Mouse (Mus musculus): ENCODE measurements around the gene Atxn10.

Atxn10 gene

DNA sequence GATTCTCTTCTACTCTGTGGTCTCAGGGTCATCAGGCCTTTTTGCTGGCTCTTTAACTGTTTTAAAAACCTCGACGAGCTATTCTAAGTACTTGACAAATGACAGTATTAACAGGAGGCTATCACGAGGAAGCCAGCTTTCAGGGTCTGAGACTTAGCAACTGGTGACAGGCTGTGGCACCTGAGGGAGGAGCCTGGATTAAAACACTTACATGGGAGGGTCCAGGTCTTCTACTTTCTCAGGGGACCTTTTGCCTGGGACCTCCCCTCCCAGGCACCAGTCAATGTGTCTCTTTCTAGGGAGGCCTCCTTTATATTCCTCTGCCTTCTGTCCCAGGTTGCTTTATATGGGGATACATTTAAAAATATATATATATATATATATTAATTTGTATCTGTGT, 1.8 kb upstream of the Atxn10 start:
- DNase-seq (ENCODE audit: low spot score): no peak

GRCm38 (mm10) chr15:85336301-85336991, 401 bp downstream of the Atxn10 start:
- DNase-seq (ENCODE audit: low spot score): peak; percentile 90

- no peak for DNase-seq (ENCODE audit: low spot score)
Observed at GRCm38 (mm10) chr15:85337219-85337618, 1.2 kb downstream of the Atxn10 start.

GRCm38 (mm10) chr15:85337979-85338378, 1.9 kb downstream of the Atxn10 start:
- no peak for DNase-seq (ENCODE audit: low spot score)

DNA sequence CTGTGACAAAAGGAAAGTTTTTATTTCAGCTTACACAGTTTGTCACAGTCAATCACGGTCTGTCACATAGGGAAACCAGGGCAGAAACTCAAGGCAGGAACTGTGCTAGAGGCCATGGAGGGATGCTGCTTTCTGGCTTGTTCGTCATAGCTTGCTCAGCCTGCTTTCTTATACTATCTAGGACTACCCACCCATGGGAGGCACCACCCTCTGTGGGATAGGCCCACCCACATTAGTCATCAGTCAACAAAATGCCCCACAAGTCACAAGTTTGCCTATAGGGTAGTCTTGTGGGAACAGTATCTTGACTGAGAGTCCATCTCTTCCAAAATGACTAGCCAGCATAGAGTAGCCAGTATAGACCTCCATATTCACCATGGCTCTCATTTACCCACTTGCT, 6.2 kb downstream of the Atxn10 start:
- no peak for DNase-seq (ENCODE audit: low spot score)

GRCm38 (mm10) chr15:85344673-85345072, 8.6 kb downstream of the Atxn10 start:
- no peak for DNase-seq (ENCODE audit: low spot score)

DNA sequence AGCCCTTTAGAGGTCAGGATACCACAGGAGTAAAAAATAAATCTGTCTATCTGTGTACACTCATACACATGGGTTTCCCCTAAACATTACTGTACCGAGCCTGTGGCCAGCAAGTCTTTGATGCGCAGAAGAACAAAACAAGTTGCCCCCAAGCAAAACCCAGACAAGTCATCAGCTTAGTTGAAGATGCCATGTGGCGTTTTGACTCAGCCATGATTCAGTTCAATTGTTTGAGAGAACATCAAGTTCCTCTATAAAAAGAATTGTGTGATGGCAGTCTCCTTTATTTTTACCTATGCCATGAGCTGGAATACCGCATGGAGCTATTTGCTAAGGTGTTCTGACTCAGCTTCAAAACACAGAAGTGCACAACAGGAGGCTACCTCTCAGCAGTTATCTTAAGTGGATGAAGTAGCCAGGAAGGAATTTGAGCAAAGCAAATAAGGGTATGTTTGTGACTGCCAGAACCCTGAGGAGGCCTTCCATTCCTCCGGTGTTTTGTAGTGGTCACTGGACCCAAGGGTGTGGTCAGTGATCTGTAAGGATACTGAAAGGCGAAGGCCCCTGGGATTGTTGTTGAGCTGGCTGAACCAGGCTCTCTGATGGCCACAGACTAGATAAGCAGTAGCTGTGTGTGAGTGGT, 11.1 kb downstream of the Atxn10 start:
- no peak for DNase-seq (ENCODE audit: low spot score)

GRCm38 (mm10) chr15:85350144-85350543, 14.1 kb downstream of the Atxn10 start:
- no peak for DNase-seq (ENCODE audit: low spot score)

DNA sequence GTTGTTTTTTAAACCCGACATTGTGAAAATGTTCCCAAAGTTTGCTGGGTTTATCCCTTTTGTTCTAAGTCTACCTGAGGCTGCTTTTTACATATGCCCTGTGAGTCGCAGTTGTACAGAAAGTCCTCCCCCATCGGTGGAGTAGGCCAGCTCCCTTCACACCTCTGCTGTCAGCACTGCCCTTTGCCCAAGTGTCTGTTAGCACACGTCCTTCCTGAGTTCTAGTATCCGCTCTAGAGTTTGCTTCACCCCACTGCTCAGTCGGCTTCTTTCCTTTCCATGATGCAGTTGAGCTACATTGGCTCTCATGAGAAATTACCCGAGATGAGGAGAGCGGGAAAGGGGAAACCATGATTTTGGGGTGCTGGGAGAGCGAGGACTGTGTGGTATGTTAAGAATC, 18.0 kb downstream of the Atxn10 start:
- no peak for DNase-seq (ENCODE audit: low spot score)

DNA sequence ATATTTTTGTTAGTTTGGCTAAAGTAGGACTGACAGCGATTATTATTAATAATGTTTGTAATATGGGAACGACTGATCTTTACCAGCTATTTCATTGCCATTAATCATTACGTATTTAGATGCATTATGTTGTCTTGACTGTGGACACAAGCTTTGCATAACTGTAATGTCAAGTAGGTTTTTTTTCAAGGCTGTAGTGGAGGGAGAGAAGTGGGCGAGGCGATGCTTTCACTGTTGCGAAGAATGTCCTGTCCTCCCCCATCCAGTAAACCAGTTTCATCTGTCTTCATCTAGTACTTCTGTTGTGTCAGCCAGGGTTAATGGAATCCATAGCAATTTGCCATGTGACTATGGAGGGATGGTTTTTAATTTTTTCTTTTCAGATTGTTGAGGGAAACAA, 20.1 kb downstream of the Atxn10 start:
- no peak for DNase-seq (ENCODE audit: low spot score)

GRCm38 (mm10) chr15:85357465-85358225, 21.6 kb downstream of the Atxn10 start:
- no peak for DNase-seq (ENCODE audit: low spot score)

DNA sequence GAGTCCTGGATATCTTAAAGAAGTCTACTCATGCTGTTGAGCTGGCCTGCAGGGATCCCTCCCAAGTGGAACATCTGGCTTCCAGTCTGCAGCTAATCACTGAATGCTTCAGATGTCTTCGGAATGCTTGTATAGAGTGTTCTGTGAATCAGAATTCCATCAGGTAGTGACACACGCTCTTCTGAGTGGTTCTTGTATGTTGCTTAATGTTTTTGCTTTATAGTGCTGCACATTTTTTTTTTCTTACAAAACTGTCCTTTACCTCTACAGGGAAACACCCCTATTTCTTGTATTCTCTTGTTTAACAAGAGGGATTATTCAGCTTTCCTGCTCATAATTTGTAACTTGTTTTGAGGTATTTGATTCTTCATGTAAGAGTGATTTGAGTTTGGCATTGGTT, 23.4 kb downstream of the Atxn10 start:
- no peak for DNase-seq (ENCODE audit: low spot score)

- no peak for DNase-seq (ENCODE audit: low spot score)
Observed at GRCm38 (mm10) chr15:85359901-85360300, 23.9 kb downstream of the Atxn10 start.

DNA sequence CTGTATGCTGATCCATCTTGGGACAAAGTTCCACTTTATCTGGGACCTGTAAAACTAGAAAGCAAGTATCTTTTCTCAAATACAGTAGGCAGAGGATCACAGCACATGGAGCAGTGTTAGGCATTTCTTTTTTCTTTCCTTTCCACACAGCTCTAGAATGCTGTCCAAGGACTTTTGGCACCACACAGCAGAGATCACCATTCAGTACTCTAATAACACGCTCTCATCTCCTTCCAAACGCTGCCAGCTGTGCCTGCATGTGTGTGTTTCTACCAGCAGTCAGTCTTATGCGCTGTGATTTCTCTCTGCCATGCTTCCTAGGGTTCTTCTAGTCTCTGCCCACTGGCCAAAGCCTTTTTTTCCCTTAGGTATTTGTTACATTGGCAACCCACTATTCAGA, 28.3 kb downstream of the Atxn10 start:
- no peak for DNase-seq (ENCODE audit: low spot score)

GRCm38 (mm10) chr15:85366938-85367337, 30.9 kb downstream of the Atxn10 start:
- DNase-seq (ENCODE audit: low spot score): no peak

- DNase-seq (ENCODE audit: low spot score): no peak
Observed at GRCm38 (mm10) chr15:85369765-85370164, 33.7 kb downstream of the Atxn10 start.

- DNase-seq (ENCODE audit: low spot score): no peak
Observed at GRCm38 (mm10) chr15:85373125-85373524, 37.1 kb downstream of the Atxn10 start.

DNA sequence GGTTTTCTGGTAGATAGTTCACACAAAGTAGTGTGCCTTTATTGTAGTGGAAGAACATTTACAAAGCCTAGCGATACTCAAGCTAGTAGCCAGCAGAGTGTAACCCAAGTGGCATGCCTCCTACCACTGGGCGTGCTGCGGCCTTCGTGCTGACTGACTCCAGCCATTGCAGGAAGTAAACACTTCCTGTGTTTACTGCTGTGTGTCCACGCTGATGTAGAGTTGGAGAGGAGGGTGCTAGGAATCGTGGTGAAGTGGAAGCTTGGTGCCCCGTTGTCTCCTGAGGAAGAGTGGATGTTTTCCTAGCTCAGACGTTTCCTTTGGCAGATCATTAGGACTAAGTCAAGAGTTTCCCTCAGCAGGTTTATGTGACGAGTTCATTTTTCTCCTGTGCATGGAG, 47.4 kb downstream of the Atxn10 start:
- no peak for DNase-seq (ENCODE audit: low spot score)

DNA sequence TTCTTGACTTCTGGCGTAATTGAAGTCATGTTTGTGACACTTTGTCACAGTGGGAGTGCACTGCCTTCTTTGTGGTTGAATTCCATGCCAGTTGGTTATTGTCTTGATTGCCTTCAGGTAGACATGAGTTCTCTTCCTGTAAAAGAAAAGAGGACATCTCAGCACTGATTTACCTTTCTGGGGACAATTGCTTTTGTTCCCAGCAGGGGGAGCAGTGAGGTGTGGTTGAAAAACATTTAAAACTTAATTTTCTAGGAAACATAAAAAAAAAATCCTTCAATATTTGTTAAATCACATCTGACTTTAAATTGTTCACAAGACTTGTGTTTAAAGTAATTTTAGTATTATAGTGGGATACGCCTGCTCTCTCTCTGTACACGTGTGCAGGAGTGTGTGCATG, 52.7 kb downstream of the Atxn10 start:
- DNase-seq (ENCODE audit: low spot score): peak; percentile 17

DNA sequence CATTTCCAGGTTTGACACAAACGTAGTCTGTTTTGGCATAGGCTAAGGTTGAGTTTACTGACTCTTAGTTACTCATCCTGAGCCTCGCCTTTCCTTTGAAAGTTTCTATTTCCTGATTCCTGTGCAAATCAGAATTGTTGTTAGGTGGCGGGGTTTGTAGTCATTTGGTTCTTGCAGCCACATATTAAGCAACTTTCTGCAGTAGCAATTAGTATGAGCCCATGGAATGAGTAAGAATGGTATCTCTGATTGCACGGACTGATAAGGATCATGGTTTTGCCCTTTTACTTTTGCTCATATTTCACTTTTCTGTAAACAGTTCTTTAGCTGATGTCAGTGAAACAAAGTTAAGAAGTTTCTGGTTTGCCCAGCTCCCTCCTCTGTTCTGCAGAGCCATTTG, 53.9 kb downstream of the Atxn10 start:
- DNase-seq (ENCODE audit: low spot score): no peak

- DNase-seq (ENCODE audit: low spot score): no peak
Observed at GRCm38 (mm10) chr15:85395360-85395759, 59.3 kb downstream of the Atxn10 start.

GRCm38 (mm10) chr15:85401926-85402325, 65.9 kb downstream of the Atxn10 start:
- DNase-seq (ENCODE audit: low spot score): no peak

DNA sequence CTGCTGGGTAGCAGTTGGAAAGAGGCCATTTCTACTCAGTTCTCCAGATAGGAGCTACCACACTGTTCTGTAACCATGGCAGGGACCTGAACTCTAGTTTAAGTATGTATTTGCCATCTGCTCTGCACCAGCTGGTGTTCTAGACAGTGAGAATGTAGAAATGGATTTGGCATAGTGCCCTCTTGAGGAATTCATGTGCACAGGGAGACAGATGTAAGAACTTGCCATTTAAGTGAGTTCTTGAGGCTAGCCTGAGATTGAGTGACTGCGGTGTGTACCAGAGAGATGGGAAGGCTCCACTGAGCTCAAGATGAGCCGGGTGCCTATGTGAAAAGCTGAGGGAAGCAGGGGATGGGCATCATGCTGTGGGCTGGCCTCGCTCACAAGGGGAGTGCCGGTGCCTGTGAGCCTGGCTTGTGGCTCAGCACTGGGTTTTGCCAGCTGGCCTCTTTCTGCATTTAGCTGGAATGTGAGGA, 67.2 kb downstream of the Atxn10 start:
- DNase-seq (ENCODE audit: low spot score): peak; percentile 24
